Mouse (Mus musculus) CH12.LX (cell line): Measurements from ENCODE around the gene Cep55. TPM values are rescaled to one million over a fixed set of nuclear protein-coding genes. Genes with fewer than 3 reads are reported as not detected.

Source experiments
- DNase-seq: peaks from one replicate; pipeline ENCODE4 v3.0.0-alpha.2; 2013; ENCODE audit errors: extremely low read depth
- H3K27ac ChIP-seq: 2 replicates; pipeline ENCODE4 v1.5.1; 2012; ENCODE audit warnings: low read depth, mild to moderate bottlenecking, control low read depth, moderate library complexity; ENCODE audit not compliant: insufficient read depth
- H3K27me3 ChIP-seq: replicated peaks from 2 replicates; pipeline ENCODE3; 2012; ENCODE audit warnings: inconsistent platforms
- H3K36me3 ChIP-seq, 2 experiments: replicated peaks in 1 of 2; 2 replicates each; pipeline versions ENCODE3 to v1.6.1; 2012; ENCODE audit warnings: inconsistent platforms in 1 of 2, low read length in 1 of 2, mild to moderate bottlenecking in 1 of 2, mixed read lengths in 1 of 2, moderate library complexity in 1 of 2; ENCODE audit not compliant: control insufficient read depth in 1 of 2, insufficient read depth in 1 of 2
- H3K4me1 ChIP-seq, 2 experiments: 2 replicates each; pipeline ENCODE4 v1.6.1; 2012; ENCODE audit warnings: inconsistent platforms in 1 of 2, moderate library complexity in 1 of 2; ENCODE audit not compliant: insufficient read depth in 2 of 2, control insufficient read depth in 1 of 2
- H3K4me2 ChIP-seq: 2 replicates; pipeline ENCODE4 v1.6.1; 2012; ENCODE audit warnings: low read depth, mild to moderate bottlenecking, control low read depth; ENCODE audit not compliant: poor library complexity, insufficient read depth, severe bottlenecking
- H3K4me3 ChIP-seq, 3 experiments: fragments of 150-350 bp in 1 of 3; sonication (generic) in 1 of 3; replicated peaks in 1 of 3; 2 replicates each; pipeline versions ENCODE3 to v1.5.1; 2011 to 2012; ENCODE audit warnings: low read depth in 2 of 3, low read length in 2 of 3, mild to moderate bottlenecking in 2 of 3, moderate library complexity in 2 of 3, control low read depth in 1 of 3, improper control_type of control experiment in 1 of 3, inconsistent platforms in 1 of 3, mixed read lengths in 1 of 3; ENCODE audit not compliant: poor library complexity in 1 of 3
- H3K79me2 ChIP-seq: replicated peaks from 2 replicates; pipeline ENCODE4 v1.6.1; 2012; ENCODE audit warnings: mild to moderate bottlenecking, moderate library complexity; ENCODE audit not compliant: control insufficient read depth, poor library complexity, insufficient read depth, severe bottlenecking; ENCODE audit errors: extremely low read depth
- H3K9ac ChIP-seq: 2 replicates; pipeline ENCODE4 v1.6.1; 2012; ENCODE audit warnings: low read depth, mild to moderate bottlenecking, control low read depth, moderate library complexity; ENCODE audit not compliant: insufficient read depth
- H3K9me3 ChIP-seq: replicated peaks from 2 replicates; pipeline ENCODE3; 2012; ENCODE audit warnings: low read length, inconsistent platforms, mixed read lengths
- CHD1 ChIP-seq: IDR thresholded peaks from 2 replicates; pipeline ENCODE4 v1.6.1; 2012; ENCODE audit warnings: low read depth, low read length, improper control_type of control experiment, inconsistent platforms
- CHD2 ChIP-seq: IDR thresholded peaks from 2 replicates; pipeline ENCODE4 v1.6.1; 2011; ENCODE audit warnings: low read length, improper control_type of control experiment
- CTCF ChIP-seq, 2 experiments: IDR thresholded peaks in 1 of 2; conservative IDR thresholded peaks in 1 of 2; 2 replicates each; pipeline ENCODE4 v1.5.1; 2011 to 2012; ENCODE audit warnings: low read depth in 2 of 2, low read length in 2 of 2, improper control_type of control experiment in 1 of 2, inconsistent platforms in 1 of 2, mild to moderate bottlenecking in 1 of 2, moderate library complexity in 1 of 2
- ELF1 ChIP-seq: IDR thresholded peaks from 2 replicates; pipeline ENCODE4 v1.6.1; 2014; ENCODE audit warnings: low read depth, mild to moderate bottlenecking, inconsistent platforms, low read length, improper control_type of control experiment
- ETS1 ChIP-seq: conservative IDR thresholded peaks from 2 replicates; pipeline ENCODE4 v1.6.1; 2012; ENCODE audit warnings: low read depth, mild to moderate bottlenecking, inconsistent platforms, low read length, improper control_type of control experiment, moderate library complexity
- GABPA ChIP-seq: IDR thresholded peaks from 2 replicates; pipeline ENCODE4 v1.6.1; 2012; ENCODE audit warnings: low read depth, low read length, improper control_type of control experiment, inconsistent platforms; ENCODE audit not compliant: insufficient replicate concordance
- HCFC1 ChIP-seq: IDR thresholded peaks from 2 replicates; pipeline ENCODE4 v1.6.1; 2012; ENCODE audit warnings: low read depth, mild to moderate bottlenecking, inconsistent platforms, low read length, improper control_type of control experiment
- IRF4 ChIP-seq: IDR thresholded peaks from 2 replicates; pipeline ENCODE4 v1.6.1; 2014; ENCODE audit warnings: low read depth, mild to moderate bottlenecking, inconsistent platforms, low read length, improper control_type of control experiment
- JUN ChIP-seq: IDR thresholded peaks from 2 replicates; pipeline ENCODE4 v1.6.1; 2011; ENCODE audit warnings: low read depth, mild to moderate bottlenecking, low read length, improper control_type of control experiment, moderate library complexity; ENCODE audit not compliant: insufficient read depth
- KAT2A ChIP-seq: IDR thresholded peaks from 2 replicates; pipeline ENCODE4 v1.6.1; 2012; ENCODE audit warnings: low read length, improper control_type of control experiment, inconsistent platforms; ENCODE audit not compliant: insufficient replicate concordance
- MAZ ChIP-seq: IDR thresholded peaks from 2 replicates; pipeline ENCODE4 v1.6.1; 2012; ENCODE audit warnings: low read depth, mild to moderate bottlenecking, inconsistent platforms, low read length, improper control_type of control experiment, moderate library complexity
- MEF2A ChIP-seq: IDR thresholded peaks from 2 replicates; pipeline ENCODE4 v1.6.1; 2014; ENCODE audit warnings: low read depth, mild to moderate bottlenecking, inconsistent platforms, low read length, improper control_type of control experiment, borderline replicate concordance
- NELFE ChIP-seq: IDR thresholded peaks from 2 replicates; pipeline ENCODE4 v1.6.1; 2011; ENCODE audit warnings: low read depth, low read length, improper control_type of control experiment
- POLR2A ChIP-seq: IDR thresholded peaks from 2 replicates; pipeline ENCODE4 v1.6.1; 2011; ENCODE audit warnings: low read depth, mild to moderate bottlenecking, improper control_type of control experiment, low read length
- POLR2AphosphoS2 ChIP-seq: IDR thresholded peaks from 2 replicates; pipeline ENCODE4 v1.6.1; 2011; ENCODE audit warnings: low read depth, low read length, improper control_type of control experiment
- RCOR1 ChIP-seq: conservative IDR thresholded peaks from 2 replicates; pipeline ENCODE4 v1.6.1; 2012; ENCODE audit warnings: low read depth, mild to moderate bottlenecking, inconsistent platforms, low read length, improper control_type of control experiment
- SMC3 ChIP-seq: IDR thresholded peaks from 2 replicates; pipeline ENCODE4 v1.6.1; 2011; ENCODE audit warnings: low read depth, low read length, improper control_type of control experiment
- TCF12 ChIP-seq: IDR thresholded peaks from 2 replicates; pipeline ENCODE4 v1.6.1; 2014; ENCODE audit warnings: low read depth, mild to moderate bottlenecking, inconsistent platforms, low read length, improper control_type of control experiment
- UBTF ChIP-seq: IDR thresholded peaks from 2 replicates; pipeline ENCODE4 v1.6.1; 2012; ENCODE audit warnings: low read depth, mild to moderate bottlenecking, inconsistent platforms, low read length, improper control_type of control experiment, moderate library complexity
- USF1 ChIP-seq: IDR thresholded peaks from 2 replicates; pipeline ENCODE4 v1.6.1; 2014; ENCODE audit warnings: low read depth, mild to moderate bottlenecking, inconsistent platforms, low read length, improper control_type of control experiment
- USF2 ChIP-seq: conservative IDR thresholded peaks from 2 replicates; pipeline ENCODE4 v1.6.1; 2011; ENCODE audit warnings: low read depth, low read length, improper control_type of control experiment
- ZC3H11A ChIP-seq: IDR thresholded peaks from 2 replicates; pipeline ENCODE4 v1.6.1; 2012; ENCODE audit warnings: low read depth, mild to moderate bottlenecking, inconsistent platforms, low read length, improper control_type of control experiment
- ZMIZ1 ChIP-seq: IDR thresholded peaks from 2 replicates; pipeline ENCODE4 v1.6.1; 2012; ENCODE audit warnings: low read depth, mild to moderate bottlenecking, inconsistent platforms, low read length, improper control_type of control experiment
- ZNF384 ChIP-seq: IDR thresholded peaks from 2 replicates; pipeline ENCODE4 v1.6.1; 2012; ENCODE audit warnings: low read depth, low read length, improper control_type of control experiment, inconsistent platforms
- dilution Hi-C: fragments of 300-500 bp; cut with MboI; formaldehyde crosslinking; loops from 2 replicates; pipeline ENCODE4 v1.14.3; 2020; ENCODE audit warnings: low sequenced_read_pairs; ENCODE audit not compliant: extremely low pct_unique_long_range_greater_than_20kb, extremely low pct_ligation_motif_present
- in situ Hi-C: fragments of 300-500 bp; cut with MboI; formaldehyde crosslinking; loops from 3 replicates; pipeline ENCODE4 v1.14.3; 2019; ENCODE audit warnings: low sequenced_read_pairs, low pct_ligation_motif_present, low pct_unique_long_range_greater_than_20kb, mixed read lengths
- polyA plus RNA-seq: library from polyadenylated mRNA; unstranded; fragments of >175 nt; gene quantifications from 2 replicates; pipeline ENCODE4 v1.2.1, GENCODE M21; 2012; ENCODE audit warnings: low read depth; ENCODE audit not compliant: insufficient read length
- total RNA-seq, 2 experiments: library from RNA; depleted of rRNA; stranded (reverse); fragments of 300-350 nt in 1 of 2; fragments of >200 nt in 1 of 2; gene quantifications; 2 replicates each; pipeline ENCODE4 v1.2.3; 2012 to 2014

The Cep55 gene
- total and polyA plus RNA-seq, 3 experiments, result 29.6 to 76.2 (median 64.2) TPM

- dilution Hi-C loops, result no loop called here
Measured at GRCm38 (mm10) chr19:38114834-38115491, 60.2 kb downstream of the Cep55 start.

GRCm38 (mm10) chr19:38120123-38120760, 65.4 kb downstream of the Cep55 start:
- no peak overlapping the region for H3K4me3 ChIP-seq
- no peak overlapping the region for H3K4me2 ChIP-seq
- H3K79me2 ChIP-seq, result no peaks in the 10 kb centered on the region
- no peak overlapping the region for H3K9ac ChIP-seq
- no peaks in the 10 kb centered on the region for H3K27me3 ChIP-seq
- dilution Hi-C loops, result no loop called here
- in situ Hi-C loops, result no loop called here
- DNase-seq, result no peak
- H3K9me3 ChIP-seq, result no peaks in the 10 kb centered on the region
- H3K27ac ChIP-seq, result no peak overlapping the region
- no peaks in the 10 kb centered on the region for H3K36me3 ChIP-seq
- no peak for TF ChIP-seq ZC3H11A
- no peak for TF ChIP-seq HCFC1
- TF ChIP-seq ZNF384, result no peak
- TF ChIP-seq NELFE, result no peak
- no peak for TF ChIP-seq USF1
- no peak for TF ChIP-seq CHD1
- TF ChIP-seq ELF1, result no peak
- no peak for TF ChIP-seq POLR2AphosphoS2
- no peak for TF ChIP-seq UBTF
- no peak for TF ChIP-seq RCOR1
- TF ChIP-seq, all 38 proteins: peak for 0
- H3K4me1 ChIP-seq, result no peaks in the 10 kb centered on the region

More at GRCm38 (mm10) chr19:38114834-38115491, 60.2 kb downstream of the Cep55 start:
- TF ChIP-seq MEF2A, result no peak
- TF ChIP-seq ELF1, result no peak
- TF ChIP-seq POLR2AphosphoS2, result no peak
- no peak for TF ChIP-seq USF2
- no peak for TF ChIP-seq ETS1
- TF ChIP-seq ZC3H11A, result no peak
- TF ChIP-seq TCF12, result no peak
- TF ChIP-seq SMC3, result no peak
- TF ChIP-seq GABPA, result no peak
- no peak for TF ChIP-seq IRF4
- no peak for TF ChIP-seq NELFE
- TF ChIP-seq MAZ, result no peak
- TF ChIP-seq CTCF (conservative IDR thresholded peaks at IDR 0.05 in 1 of 2, IDR thresholded peaks at IDR 0.05 in 1 of 2; ENCODE audit: low read depth in 2 of 2, low read length in 2 of 2), result no peak
- TF ChIP-seq POLR2A, result no peak
- TF ChIP-seq ZMIZ1, result no peak
- TF ChIP-seq CHD2, result no peak
- TF ChIP-seq RCOR1, result no peak
- no peak for TF ChIP-seq KAT2A
- TF ChIP-seq JUN, result no peak
- Histone ChIP-seq H3K4me1 (peaks cover 3 to 27% of the 10 kb centered on the region in 2 experiments; a peak in 3 of 4 replicates), H3K9ac (no peak overlapping the region), H3K4me3 (no peak overlapping the region), H3K27ac (no peak overlapping the region), H3K4me2 (no peak overlapping the region), H3K79me2 (no peaks in the 10 kb centered on the region), H3K27me3 (no peaks in the 10 kb centered on the region), H3K9me3 (no peaks in the 10 kb centered on the region), H3K36me3 (no peaks in the 10 kb centered on the region)
- in situ Hi-C loops, result no loop called here
- DNase-seq, result no peak
